Mouse (Mus musculus): ENCODE results near the gene Plcb4. TPM values are rescaled to one million over a fixed set of nuclear protein-coding genes. Genes with fewer than 3 reads are reported as not detected.

The Plcb4 gene
- total and polyA plus RNA-seq, 3 experiments = not detected

- no peaks in the 10 kb centered on the region for H3K36me3 ChIP-seq (replicated peaks in 1 of 2; ENCODE audit: control insufficient read depth in 1 of 2, insufficient read depth in 1 of 2, low read length in 1 of 2)
- in situ Hi-C loops (cut with MboI; ENCODE audit: low pct_ligation_motif_present, low pct_unique_long_range_greater_than_20kb, low sequenced_read_pairs) = no loop called here
- H3K9me3 ChIP-seq (replicated peaks; ENCODE audit: low read length) = peaks cover 65% of the 10 kb centered on the region
- no peak overlapping the region for H3K27ac ChIP-seq (ENCODE audit: insufficient read depth, low read depth)
- DNase-seq (ENCODE audit: extremely low read depth) = no peak
- H3K4me1 ChIP-seq (ENCODE audit: control insufficient read depth in 1 of 2, insufficient read depth in 2 of 2) = no peaks in the 10 kb centered on the region
- no peak overlapping the region for H3K4me3 ChIP-seq (replicated peaks in 1 of 3; ENCODE audit: low read depth in 2 of 3, low read length in 2 of 3, poor library complexity in 1 of 3)
- no peaks in the 10 kb centered on the region for H3K79me2 ChIP-seq (replicated peaks; ENCODE audit: control insufficient read depth, extremely low read depth, insufficient read depth, poor library complexity, severe bottlenecking)
- H3K27me3 ChIP-seq (replicated peaks) = no peaks in the 10 kb centered on the region
- H3K4me2 ChIP-seq (ENCODE audit: insufficient read depth, low read depth, poor library complexity, severe bottlenecking) = no peak overlapping the region
- dilution Hi-C loops (cut with MboI; ENCODE audit: extremely low pct_ligation_motif_present, extremely low pct_unique_long_range_greater_than_20kb, low sequenced_read_pairs) = no loop called here
- H3K9ac ChIP-seq (ENCODE audit: insufficient read depth, low read depth) = no peak overlapping the region
- TF ChIP-seq GABPA (IDR thresholded peaks at IDR 0.05; ENCODE audit: insufficient replicate concordance, low read depth, low read length) = no peak
- no peak for TF ChIP-seq CTCF (conservative IDR thresholded peaks at IDR 0.05 in 1 of 2, IDR thresholded peaks at IDR 0.05 in 1 of 2; ENCODE audit: low read depth in 2 of 2, low read length in 2 of 2)
- no peak for TF ChIP-seq ZMIZ1 (IDR thresholded peaks at IDR 0.05; ENCODE audit: low read depth, low read length)
- no peak for TF ChIP-seq POLR2AphosphoS2 (IDR thresholded peaks at IDR 0.05; ENCODE audit: low read depth, low read length)
- no peak for TF ChIP-seq TCF12 (IDR thresholded peaks at IDR 0.05; ENCODE audit: low read depth, low read length)
- no peak for TF ChIP-seq USF1 (IDR thresholded peaks at IDR 0.05; ENCODE audit: low read depth, low read length)
- TF ChIP-seq POLR2A (IDR thresholded peaks at IDR 0.05; ENCODE audit: low read depth, low read length) = no peak
- TF ChIP-seq MAFK (IDR thresholded peaks at IDR 0.05; ENCODE audit: insufficient replicate concordance, low read length) = no peak
- TF ChIP-seq UBTF (IDR thresholded peaks at IDR 0.05; ENCODE audit: low read depth, low read length) = no peak
- TF ChIP-seq IRF4 (IDR thresholded peaks at IDR 0.05; ENCODE audit: low read depth, low read length) = no peak
- no peak for TF ChIP-seq BHLHE40 (IDR thresholded peaks at IDR 0.05; ENCODE audit: low read depth, low read length)
- TF ChIP-seq SIN3A (IDR thresholded peaks at IDR 0.05; ENCODE audit: low read length) = no peak
- no peak for TF ChIP-seq MXI1 (IDR thresholded peaks at IDR 0.05; ENCODE audit: low read depth, low read length)
- no peak for TF ChIP-seq MYC (IDR thresholded peaks at IDR 0.05; ENCODE audit: low read depth, low read length)
- TF ChIP-seq NRF1 (IDR thresholded peaks at IDR 0.05; ENCODE audit: low read depth, low read length) = no peak
- TF ChIP-seq ZNF384 (IDR thresholded peaks at IDR 0.05; ENCODE audit: low read depth, low read length) = no peak
- no peak for TF ChIP-seq JUND (conservative IDR thresholded peaks at IDR 0.05; ENCODE audit: low read depth, low read length)
- no peak for TF ChIP-seq PAX5 (IDR thresholded peaks at IDR 0.05; ENCODE audit: low read length)
Measured at GRCm38 (mm10) chr2:135660816-135661215, 2.0 kb downstream of the Plcb4 start.

DNA sequence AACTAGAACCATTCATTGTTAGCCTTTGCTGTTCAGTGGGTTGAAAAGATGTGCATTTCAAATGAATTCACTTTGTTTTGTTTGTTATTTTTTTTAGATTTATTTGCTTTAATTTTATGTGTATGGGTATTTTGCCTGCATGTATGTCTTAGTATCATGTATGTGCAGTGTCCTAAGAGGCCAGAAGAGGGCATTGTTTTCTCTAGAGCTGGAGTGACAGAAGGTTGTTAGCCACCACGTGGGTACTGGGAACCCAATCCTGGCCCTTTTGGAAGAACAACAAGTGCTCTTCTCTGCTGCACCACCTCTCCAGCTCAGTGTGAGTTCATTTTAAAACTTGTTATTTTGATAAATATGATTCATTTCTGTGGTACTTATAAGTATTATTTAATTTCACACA lies 5.0 kb downstream of the Plcb4 start:
- H3K27ac ChIP-seq (ENCODE audit: insufficient read depth, low read depth) = no peak overlapping the region
- H3K4me1 ChIP-seq (ENCODE audit: control insufficient read depth in 1 of 2, insufficient read depth in 2 of 2) = no peaks in the 10 kb centered on the region
- no peak for DNase-seq (ENCODE audit: extremely low read depth)
- no peaks in the 10 kb centered on the region for H3K27me3 ChIP-seq (replicated peaks)
- TF ChIP-seq MXI1 (IDR thresholded peaks at IDR 0.05; ENCODE audit: low read depth, low read length) = no peak
- TF ChIP-seq UBTF (IDR thresholded peaks at IDR 0.05; ENCODE audit: low read depth, low read length) = no peak
- TF ChIP-seq RCOR1 (conservative IDR thresholded peaks at IDR 0.05; ENCODE audit: low read depth, low read length) = no peak
- no peak for TF ChIP-seq RAD21 (IDR thresholded peaks at IDR 0.05; ENCODE audit: low read depth, low read length)
- no peak for TF ChIP-seq USF2 (conservative IDR thresholded peaks at IDR 0.05; ENCODE audit: low read depth, low read length)
- no peak for TF ChIP-seq EP300 (IDR thresholded peaks at IDR 0.05; ENCODE audit: low read length)
- no peak for TF ChIP-seq MAX (IDR thresholded peaks at IDR 0.05; ENCODE audit: low read length)
- TF ChIP-seq IRF4 (IDR thresholded peaks at IDR 0.05; ENCODE audit: low read depth, low read length) = no peak
- TF ChIP-seq ZC3H11A (IDR thresholded peaks at IDR 0.05; ENCODE audit: low read depth, low read length) = no peak
- no peak overlapping the region for H3K4me2 ChIP-seq (ENCODE audit: insufficient read depth, low read depth, poor library complexity, severe bottlenecking)
- H3K79me2 ChIP-seq (replicated peaks; ENCODE audit: control insufficient read depth, extremely low read depth, insufficient read depth, poor library complexity, severe bottlenecking) = no peaks in the 10 kb centered on the region
- H3K9ac ChIP-seq (ENCODE audit: insufficient read depth, low read depth) = no peak overlapping the region
- H3K4me3 ChIP-seq (replicated peaks in 1 of 3; ENCODE audit: low read depth in 2 of 3, low read length in 2 of 3, poor library complexity in 1 of 3) = no peak overlapping the region
- H3K9me3 ChIP-seq (replicated peaks; ENCODE audit: low read length) = peaks cover 53% of the 10 kb centered on the region
- no peaks in the 10 kb centered on the region for H3K36me3 ChIP-seq (replicated peaks in 1 of 2; ENCODE audit: control insufficient read depth in 1 of 2, insufficient read depth in 1 of 2, low read length in 1 of 2)
- in situ Hi-C loops (cut with MboI; ENCODE audit: low pct_ligation_motif_present, low pct_unique_long_range_greater_than_20kb, low sequenced_read_pairs) (no loop called here), dilution Hi-C loops (cut with MboI; ENCODE audit: extremely low pct_ligation_motif_present, extremely low pct_unique_long_range_greater_than_20kb, low sequenced_read_pairs) (no loop called here)

Data from CH12.LX (cell line).